Mouse (Mus musculus): ENCODE measurements at regions not wholly inside any gene's neighbourhood (a gene's known extent, or its start where the extent isn't known, plus 50 kb on each side); places are given as distances from the start of the nearest gene placed in this dataset.
"Not testable (repeated sequence)": the region's sequence is repeated elsewhere in the genome, so short reads cannot be mapped to it uniquely, and the experiment has no call there.

GRCm38 (mm10) chr6:67674717-67675116 lies 139.1 kb upstream of the Tacstd2 start:
- not testable (repeated sequence) for DNase-seq (ENCODE audit: low spot score in 2 of 2)

- DNase-seq (ENCODE audit: low spot score in 2 of 2): not testable (repeated sequence)
Measured at GRCm38 (mm10) chr6:67673316-67673715, 137.7 kb upstream of the Tacstd2 start.

GRCm38 (mm10) chr6:67668073-67668472 lies 132.5 kb upstream of the Tacstd2 start:
- DNase-seq (ENCODE audit: low spot score in 2 of 2): not testable (repeated sequence)

- DNase-seq (ENCODE audit: low spot score in 2 of 2): no peak
Measured at GRCm38 (mm10) chr6:67631617-67632016, 96.0 kb upstream of the Tacstd2 start.

- DNase-seq (ENCODE audit: low spot score in 2 of 2): no peak
Measured at GRCm38 (mm10) chr6:67610402-67610801, 74.8 kb upstream of the Tacstd2 start.

GRCm38 (mm10) chr6:67609461-67609860 lies 73.9 kb upstream of the Tacstd2 start:
- peak; percentile 3 for DNase-seq (ENCODE audit: low spot score in 2 of 2)

Data from spleen, postnatal 36 days (tissue).